Mouse (Mus musculus) bone marrow, adult 2 months (tissue): ENCODE measurements around the gene 2210407C18Rik.

Experiments
- CTCF ChIP-seq: fragments of 200-500 bp; IDR thresholded peaks from 2 replicates; pipeline ENCODE4 v1.5.1; 2011; ENCODE audit warnings: low read length, control low read depth; ENCODE audit not compliant: control insufficient read depth, insufficient read depth
- POLR2A ChIP-seq: fragments of 200-500 bp; IDR thresholded peaks from 2 replicates; pipeline ENCODE4 v1.6.1; 2011; ENCODE audit warnings: low read depth, mild to moderate bottlenecking, control low read depth, low read length, borderline replicate concordance; ENCODE audit not compliant: control insufficient read depth

DNA sequence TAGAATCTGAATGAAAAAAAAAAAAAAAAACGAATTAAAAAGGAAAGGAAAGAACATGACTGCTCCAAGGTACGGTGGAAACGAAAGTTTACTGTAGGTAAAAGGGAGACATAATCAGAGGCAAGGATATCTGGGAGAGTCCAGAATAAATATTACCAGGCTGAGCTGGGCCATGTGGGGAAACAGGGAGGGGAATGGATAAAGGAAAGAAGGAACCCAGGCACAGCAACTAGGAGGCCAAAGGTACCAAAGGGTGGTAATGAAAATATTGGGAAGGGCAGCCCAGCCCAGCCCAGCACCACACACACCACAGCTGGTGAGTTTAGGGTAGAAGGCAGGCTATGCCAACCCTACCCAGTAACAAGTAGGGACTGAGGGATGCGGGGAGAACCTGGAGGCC, 19.0 kb upstream of the 2210407C18Rik start:
- TF ChIP-seq CTCF, result no peak
- TF ChIP-seq POLR2A, result no peak
